Mouse (Mus musculus) liver, adult 2 months (tissue): ENCODE data around the gene Gpr137b. TPM values are rescaled to one million over a fixed set of nuclear protein-coding genes. Genes with fewer than 3 reads are reported as not detected.
"Not testable (repeated sequence)": the region's sequence is repeated elsewhere in the genome, so short reads cannot be mapped to it uniquely, and the experiment has no call there.

Source experiments
- DNase-seq: peaks from one replicate; pipeline ENCODE4 v3.0.0-alpha.2; 2011; ENCODE audit warnings: low read depth, low spot score; ENCODE audit errors: extremely low read depth
- H3K27ac ChIP-seq: fragments of 200-500 bp; replicated peaks from 2 replicates; pipeline ENCODE4 v1.5.1; 2012; ENCODE audit warnings: low read depth, mild to moderate bottlenecking, control low read depth, inconsistent platforms, low read length; ENCODE audit not compliant: insufficient read depth
- H3K27me3 ChIP-seq: fragments of 200-500 bp; 2 replicates; pipeline ENCODE4 v1.6.1; 2012; ENCODE audit warnings: mild to moderate bottlenecking, moderate library complexity, low read length, inconsistent platforms; ENCODE audit not compliant: control insufficient read depth, insufficient read depth
- H3K36me3 ChIP-seq: fragments of 200-500 bp; 2 replicates; pipeline ENCODE4 v1.6.1; 2012; ENCODE audit warnings: low read length, inconsistent platforms; ENCODE audit not compliant: control insufficient read depth, insufficient read depth
- H3K4me1 ChIP-seq: fragments of 200-500 bp; 2 replicates; pipeline ENCODE4 v1.6.1; 2011; ENCODE audit warnings: low read length; ENCODE audit not compliant: control insufficient read depth, insufficient read depth
- H3K4me3 ChIP-seq: fragments of 200-500 bp; 2 replicates; pipeline ENCODE4 v1.5.1; 2011; ENCODE audit warnings: low read depth, mild to moderate bottlenecking, control low read depth, low read length, moderate library complexity; ENCODE audit not compliant: insufficient read depth
- H3K79me2 ChIP-seq: fragments of 200-500 bp; 2 replicates; pipeline ENCODE4 v1.6.1; 2012; ENCODE audit warnings: inconsistent platforms, mild to moderate bottlenecking, low read length, moderate library complexity; ENCODE audit not compliant: control insufficient read depth, insufficient read depth
- H3K9ac ChIP-seq: fragments of 200-500 bp; 2 replicates; pipeline ENCODE4 v1.6.1; 2012; ENCODE audit warnings: low read depth, mild to moderate bottlenecking, control low read depth, inconsistent platforms, low read length
- CTCF ChIP-seq: fragments of 200-500 bp; IDR thresholded peaks from 2 replicates; pipeline ENCODE4 v1.5.1; 2011; ENCODE audit warnings: low read depth, low read length, control low read depth
- POLR2A ChIP-seq: fragments of 200-500 bp; IDR thresholded peaks from 2 replicates; pipeline ENCODE4 v1.6.1; 2011; ENCODE audit warnings: low read length, control low read depth; ENCODE audit not compliant: insufficient read depth; ENCODE audit errors: extremely low read depth
- WGBS: fragments of 180-500 bp; shearing (Covaris S2); methylation state at CpG from one replicate; pipeline ENCODE4 v1.1.7; 2018; 5-methylcytosine and 5-hydroxymethylcytosine counted together
- polyA plus RNA-seq: library from polyadenylated mRNA; depleted of rRNA; stranded (reverse); fragments of >200 nt; gene quantifications from 2 replicates; pipeline ENCODE4 v1.2.3, GENCODE M21; 2012
- total RNA-seq: library from RNA; depleted of rRNA; stranded (reverse); fragments of >200 nt; gene quantifications from 2 replicates; pipeline ENCODE4 v1.2.3, GENCODE M21; 2014

The Gpr137b gene
- total and polyA plus RNA-seq, 2 experiments, result 1.1 to 4.3 TPM

GRCm38 (mm10) chr13:13378168-13378859 lies 15.5 kb downstream of the Gpr137b start:
- not testable (repeated sequence) for H3K9ac ChIP-seq, H3K4me3 ChIP-seq, H3K4me1 ChIP-seq, H3K79me2 ChIP-seq, H3K27me3 ChIP-seq, DNase-seq, H3K36me3 ChIP-seq, H3K27ac ChIP-seq
- WGBS, result 100% methylated on average over 2 of the region's 7 CpGs

- 84% methylated on average over 5 of the region's 5 CpGs for WGBS
- TF ChIP-seq POLR2A, result no peak
- no peak for TF ChIP-seq CTCF
- Histone ChIP-seq H3K36me3 (no peaks in the 10 kb centered on the region), H3K4me1 (no peaks in the 10 kb centered on the region), H3K27me3 (no peaks in the 10 kb centered on the region), H3K27ac (no peak overlapping the region), H3K79me2 (no peaks in the 10 kb centered on the region), H3K4me3 (no peak overlapping the region), H3K9ac (no peak overlapping the region)
- no peak for DNase-seq
Observed at GRCm38 (mm10) chr13:13377180-13377579, 16.6 kb downstream of the Gpr137b start.

DNA sequence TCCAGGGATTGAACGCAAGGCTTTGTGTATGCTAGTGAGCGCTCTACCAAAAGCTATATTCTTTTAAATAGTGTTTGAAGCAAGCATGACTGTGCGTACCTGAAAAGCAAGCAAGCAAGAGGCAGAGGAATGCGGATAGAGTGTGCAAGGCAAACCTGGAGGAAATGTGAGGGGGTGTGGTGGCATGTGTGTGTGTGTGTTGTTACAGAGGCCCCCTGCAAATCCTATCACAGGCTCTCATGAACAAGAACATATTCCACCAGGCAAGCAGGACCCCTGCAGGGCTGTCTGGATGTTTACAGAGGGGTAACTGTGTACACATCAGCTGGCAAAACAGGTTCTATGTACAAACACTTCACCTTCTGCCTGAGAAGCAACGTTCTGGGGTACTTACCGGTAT lies 19.8 kb downstream of the Gpr137b start:
- H3K9ac ChIP-seq, DNase-seq, H3K27me3 ChIP-seq, H3K36me3 ChIP-seq, H3K4me1 ChIP-seq, H3K4me3 ChIP-seq, H3K79me2 ChIP-seq, H3K27ac ChIP-seq: not testable (repeated sequence)
- WGBS, result 77% methylated on average over 6 of the region's 6 CpGs

DNA sequence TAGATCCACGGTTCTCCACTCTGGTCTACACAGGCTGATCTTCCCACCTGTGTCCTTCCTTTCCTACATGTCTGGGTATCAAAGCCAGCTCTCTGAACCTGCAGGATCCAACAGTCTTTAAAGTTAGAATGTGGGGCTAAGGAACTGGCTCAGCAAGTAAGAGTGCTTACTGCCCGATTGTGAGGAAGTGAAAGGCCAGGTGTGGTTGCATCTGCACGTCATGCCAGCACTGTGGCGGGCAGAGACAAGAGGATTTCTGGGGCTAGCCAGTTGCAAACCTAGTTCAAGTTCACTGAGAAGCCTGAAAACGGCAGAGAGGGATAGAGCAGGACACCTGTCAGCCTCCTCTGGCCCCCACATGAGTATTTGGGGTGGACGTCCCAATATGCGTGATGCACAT lies 22.4 kb downstream of the Gpr137b start:
- DNase-seq, H3K4me1 ChIP-seq, H3K27ac ChIP-seq, H3K4me3 ChIP-seq, H3K9ac ChIP-seq, H3K79me2 ChIP-seq, H3K27me3 ChIP-seq, H3K36me3 ChIP-seq: not testable (repeated sequence)
- 95% methylated on average over 7 of the region's 7 CpGs for WGBS

DNA sequence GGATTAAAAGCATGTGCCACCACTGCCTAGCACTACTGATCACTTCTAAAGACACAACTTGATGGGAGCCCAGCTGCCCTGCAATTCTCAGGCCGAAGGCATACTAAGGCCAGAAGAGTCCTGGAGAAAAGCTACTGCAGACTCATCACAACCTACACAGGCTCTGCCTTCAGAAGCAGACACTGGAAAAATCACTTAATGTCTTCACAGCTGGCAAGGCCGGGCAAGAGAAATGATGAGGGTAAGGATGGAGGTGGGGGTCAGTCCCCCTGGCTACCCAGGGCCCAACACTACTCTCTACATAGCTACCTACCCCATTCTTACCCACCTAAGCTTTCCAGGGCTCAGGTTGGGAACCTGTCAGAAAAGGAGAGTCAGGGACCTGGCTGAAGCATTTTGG lies 27.4 kb downstream of the Gpr137b start:
- not testable (repeated sequence) for H3K79me2 ChIP-seq, H3K27me3 ChIP-seq, H3K27ac ChIP-seq, H3K4me1 ChIP-seq, H3K36me3 ChIP-seq, H3K9ac ChIP-seq, DNase-seq, H3K4me3 ChIP-seq
- 90% methylated on average over 2 of the region's 2 CpGs for WGBS

GRCm38 (mm10) chr13:13363536-13363935 lies 30.3 kb downstream of the Gpr137b start:
- H3K27me3 ChIP-seq, H3K36me3 ChIP-seq, H3K4me3 ChIP-seq, H3K4me1 ChIP-seq, H3K27ac ChIP-seq, DNase-seq, H3K9ac ChIP-seq, H3K79me2 ChIP-seq: not testable (repeated sequence)
- 89% methylated on average over 7 of the region's 7 CpGs for WGBS

GRCm38 (mm10) chr13:13362261-13362660 lies 31.6 kb downstream of the Gpr137b start:
- WGBS, result 93% methylated on average over 6 of the region's 6 CpGs
- not testable (repeated sequence) for H3K4me3 ChIP-seq, DNase-seq, H3K27me3 ChIP-seq, H3K9ac ChIP-seq, H3K79me2 ChIP-seq, H3K36me3 ChIP-seq, H3K27ac ChIP-seq, H3K4me1 ChIP-seq

- H3K36me3 ChIP-seq, H3K27me3 ChIP-seq, H3K79me2 ChIP-seq, H3K4me1 ChIP-seq, DNase-seq, H3K9ac ChIP-seq, H3K27ac ChIP-seq, H3K4me3 ChIP-seq: not testable (repeated sequence)
- WGBS, result 76% methylated on average over 4 of the region's 4 CpGs
Observed at GRCm38 (mm10) chr13:13360045-13360444, 33.8 kb downstream of the Gpr137b start.

DNA sequence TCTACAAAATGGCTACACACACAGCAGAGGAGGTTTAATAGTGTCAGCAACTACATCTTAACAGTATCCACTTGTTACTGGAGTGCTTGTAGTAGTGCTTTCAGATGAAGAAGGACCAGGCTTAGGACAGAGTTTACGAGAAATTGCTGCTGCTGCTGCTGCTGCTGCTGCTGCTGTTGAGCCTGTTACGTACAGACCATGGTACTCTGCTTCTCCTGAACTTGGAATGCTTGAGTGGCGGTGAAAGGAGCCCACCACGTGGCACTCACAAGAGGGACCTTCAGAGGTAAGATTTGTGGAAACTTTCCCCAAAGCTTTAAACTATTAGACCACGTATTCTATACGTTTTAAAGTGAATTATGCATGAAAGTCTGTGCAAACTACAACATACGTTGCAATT lies 35.2 kb downstream of the Gpr137b start:
- H3K79me2 ChIP-seq, H3K36me3 ChIP-seq, H3K4me3 ChIP-seq, H3K27ac ChIP-seq, DNase-seq, H3K27me3 ChIP-seq, H3K4me1 ChIP-seq, H3K9ac ChIP-seq: not testable (repeated sequence)
- WGBS, result 89% methylated on average over 7 of the region's 7 CpGs
